Mouse (Mus musculus) testis, adult 2 months (tissue): Measurements from ENCODE around the gene Il22ra1.

Experiments used
- CTCF ChIP-seq: fragments of 200-500 bp; IDR thresholded peaks from 2 replicates; pipeline ENCODE4 v1.5.1; 2012; ENCODE audit warnings: low read depth, mild to moderate bottlenecking, inconsistent platforms, low read length, moderate library complexity; ENCODE audit not compliant: control insufficient read depth, insufficient read depth, insufficient replicate concordance
- POLR2A ChIP-seq: fragments of 200-500 bp; IDR thresholded peaks from 2 replicates; pipeline ENCODE4 v1.6.1; 2012; ENCODE audit warnings: low read depth, mild to moderate bottlenecking, inconsistent platforms, low read length, moderate library complexity; ENCODE audit not compliant: control insufficient read depth

- TF ChIP-seq CTCF (no peak), POLR2A (no peak)
Measured at GRCm38 (mm10) chr4:135727817-135728216, at the start of gene Il22ra1.
